Mouse (Mus musculus) small intestine, adult 10 weeks (tissue): ENCODE results near the gene Eps8l3. TPM values are rescaled to one million over a fixed set of nuclear protein-coding genes. Genes with fewer than 3 reads are reported as not detected.

ENCODE experiments used
- polyA plus RNA-seq: library from polyadenylated mRNA; stranded (reverse); fragments of 350-450 nt; fragmentation: Illumina TruSeq; extraction: RNeasy Lipid Tissue Mini Kit (QIAGEN cat#74804); gene quantifications from one replicate; pipeline ENCODE4 v1.2.3, GENCODE M21; 2014; ENCODE audit warnings: low replicate concordance

Gene Eps8l3
- polyA plus RNA-seq = 73.5 TPM

GRCm38 (mm10) chr3:107877005-107877404, at the start of gene Eps8l3:
Gene Eps8l3 (plus strand): TSS chr3:107877229.

GRCm38 (mm10) chr3:107895720-107896569, 18.9 kb downstream of the Eps8l3 start, which contains the start of gene Gstm5:
Gene Gstm5 (plus strand): TSS chr3:107895821.

GRCm38 (mm10) chr3:107931670-107932069, 54.6 kb downstream of the Eps8l3 start, which contains the start of gene Gstm7:
Gene Gstm7 (minus strand): TSS chr3:107931817.

Other genes starting within 250 kb of the Eps8l3 start
- gene Gm10961, start 245.9 kb upstream of the Eps8l3 start, polyA plus RNA-seq = not detected
- 4.6 TPM for gene Strip1, start 245.5 kb upstream of the Eps8l3 start, polyA plus RNA-seq
- gene Ahcyl1, start 180.7 kb upstream of the Eps8l3 start, polyA plus RNA-seq = 654 TPM
- 7.1 TPM for gene Csf1, start 116.8 kb upstream of the Eps8l3 start, polyA plus RNA-seq
- 24.6 TPM for gene Gstm5, start 18.6 kb downstream of the Eps8l3 start, polyA plus RNA-seq
- 6.3 TPM for gene Gstm7, start 54.6 kb downstream of the Eps8l3 start, polyA plus RNA-seq
- 87.2 TPM for gene Gstm6, start 66.5 kb downstream of the Eps8l3 start, polyA plus RNA-seq
- 182 TPM for gene Gstm3, start 92.1 kb downstream of the Eps8l3 start, polyA plus RNA-seq
- gene Gstm2, start 109.2 kb downstream of the Eps8l3 start, polyA plus RNA-seq = 49.4 TPM
- gene Gstm1, start 140.7 kb downstream of the Eps8l3 start, polyA plus RNA-seq = 30.0 TPM
- 8.7 TPM for gene Gstm4, start 167.7 kb downstream of the Eps8l3 start, polyA plus RNA-seq
- 4.9 TPM for gene Ampd2, start 209.4 kb downstream of the Eps8l3 start, polyA plus RNA-seq
- gene Gnat2, start 215.6 kb downstream of the Eps8l3 start, polyA plus RNA-seq = 1.3 TPM